Mouse (Mus musculus) regulatory T cell (primary cell): ENCODE results near the gene Gm7029.
"Not testable (repeated sequence)": the region's sequence is repeated elsewhere in the genome, so short reads cannot be mapped to it uniquely, and the experiment has no call there.

Experiments used
- in situ Hi-C: fragments of 300-600 bp; cut with MboI, MseI; formaldehyde crosslinking; loops from one replicate; pipeline ENCODE4 v1.15.1; 2025; ENCODE audit warnings: high pct_unique_total_duplicates

Gm7029 gene

GRCm38 (mm10) chr17:33873537-33873936 lies at the start of gene Gm7029:
TSS of gene Gm7029 (plus strand) at chr17:33873837.
- in situ Hi-C loops, result loop anchor here (5.0 kb wide), 1 partner anchor 34 kb away; the partner anchor contains the start of genes Daxx and Platr17

- in situ Hi-C loops, result no loop called here
Observed at GRCm38 (mm10) chr17:33824084-33824996, 49.3 kb upstream of the Gm7029 start, which contains the start of the genes Rps28 and Ndufa7. TSS of gene Rps28 (minus strand) at chr17:33824562. TSS of gene Ndufa7 (plus strand) at chr17:33824572.

- in situ Hi-C loops, result not testable (repeated sequence)
Observed at GRCm38 (mm10) chr17:33824997-33825330, 48.7 kb upstream of the Gm7029 start.

- in situ Hi-C loops, result no loop called here
Observed at GRCm38 (mm10) chr17:33825462-33825861, 48.2 kb upstream of the Gm7029 start.

- in situ Hi-C loops, result no loop called here
Observed at GRCm38 (mm10) chr17:33826850-33827249, 46.8 kb upstream of the Gm7029 start.

- in situ Hi-C loops, result no loop called here
Observed at GRCm38 (mm10) chr17:33828892-33829291, 44.7 kb upstream of the Gm7029 start.

GRCm38 (mm10) chr17:33829561-33829960 lies 44.1 kb upstream of the Gm7029 start:
- in situ Hi-C loops, result no loop called here

GRCm38 (mm10) chr17:33842966-33843795 lies 30.5 kb upstream of the Gm7029 start, which contains the start of gene Cd320:
TSS of gene Cd320 (plus strand) at chr17:33843091.
- in situ Hi-C loops, result no loop called here

- in situ Hi-C loops, result no loop called here
Observed at GRCm38 (mm10) chr17:33844196-33844595, 29.4 kb upstream of the Gm7029 start.

- in situ Hi-C loops, result loop anchor here (5.0 kb wide), 1 partner anchor 34 kb away; no protein-coding TSS in a partner anchor
Observed at GRCm38 (mm10) chr17:33848139-33848538, 25.5 kb upstream of the Gm7029 start.

GRCm38 (mm10) chr17:33851331-33851730 lies 22.3 kb upstream of the Gm7029 start:
- in situ Hi-C loops, result no loop called here

- in situ Hi-C loops, result no loop called here
Observed at GRCm38 (mm10) chr17:33857816-33858215, 15.8 kb upstream of the Gm7029 start.

- in situ Hi-C loops, result no loop called here
Observed at GRCm38 (mm10) chr17:33865330-33866030, 8.2 kb upstream of the Gm7029 start.

GRCm38 (mm10) chr17:33874411-33874810 lies 774 bp downstream of the Gm7029 start:
- in situ Hi-C loops, result loop anchor here (5.0 kb wide), 1 partner anchor 33 kb away; the partner anchor contains the start of genes Daxx and Platr17

GRCm38 (mm10) chr17:33875797-33876196 lies 2.2 kb downstream of the Gm7029 start:
- in situ Hi-C loops, result not testable (repeated sequence)

- in situ Hi-C loops, result loop anchor here (5.0 to 10.0 kb wide), 3 partner anchors 37 to 1270 kb away; no protein-coding TSS in a partner anchor
Observed at GRCm38 (mm10) chr17:33884320-33884719, 10.7 kb downstream of the Gm7029 start.

GRCm38 (mm10) chr17:33887802-33888201 lies 14.2 kb downstream of the Gm7029 start:
- in situ Hi-C loops, result loop anchor here (5.0 to 10.0 kb wide), 3 partner anchors 131 to 1273 kb away; no protein-coding TSS in a partner anchor

GRCm38 (mm10) chr17:33888230-33888629 lies 14.6 kb downstream of the Gm7029 start:
- in situ Hi-C loops, result loop anchor here (5.0 to 10.0 kb wide), 3 partner anchors 131 to 1273 kb away; no protein-coding TSS in a partner anchor

- in situ Hi-C loops, result loop anchor here (5.0 to 10.0 kb wide), 4 partner anchors 42 to 1275 kb away; no protein-coding TSS in a partner anchor
Observed at GRCm38 (mm10) chr17:33889941-33890532, 16.4 kb downstream of the Gm7029 start.

- in situ Hi-C loops, result loop anchor here (5.0 kb wide), 1 partner anchor 42 kb away; no protein-coding TSS in a partner anchor
Observed at GRCm38 (mm10) chr17:33890533-33891059, 17.0 kb downstream of the Gm7029 start, which contains the start of gene Kifc1. TSS of gene Kifc1 (minus strand) at chr17:33890661.
